Mouse (Mus musculus) megakaryocyte progenitor cell, adult 5-6 weeks (primary cell): ENCODE measurements at regions not wholly inside any gene's neighbourhood (a gene's known extent, or its start where the extent isn't known, plus 50 kb on each side); places are given as distances from the start of the nearest gene placed in this dataset.

Source experiments
- ATAC-seq: replicated peaks from 2 replicates; pipeline ENCODE4 v1.8.0; 2016; ENCODE audit warnings: mild to moderate bottlenecking, moderate TSS enrichment, inconsistent platforms; ENCODE audit not compliant: poor library complexity

DNA sequence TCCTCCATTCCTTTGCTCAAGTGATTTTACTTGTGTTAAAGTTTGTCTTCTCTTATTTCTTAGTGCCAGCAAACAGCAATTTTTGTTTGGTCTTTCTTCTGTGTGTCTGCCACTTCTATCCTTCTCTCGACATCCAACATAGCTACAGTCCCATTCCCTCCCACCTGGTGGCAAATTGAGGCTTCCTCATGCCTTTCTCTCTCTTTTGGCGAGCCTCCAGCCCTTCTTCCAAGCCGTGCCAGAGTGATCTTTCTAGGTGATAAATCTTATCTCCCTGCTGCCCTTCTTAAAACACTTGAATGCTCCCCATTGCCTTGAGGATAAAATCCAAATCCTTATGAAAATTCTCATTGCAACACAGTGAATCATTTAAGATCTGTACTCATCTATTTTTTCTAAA, 101.0 kb upstream of the Phactr1 start:
- no peak for ATAC-seq

DNA sequence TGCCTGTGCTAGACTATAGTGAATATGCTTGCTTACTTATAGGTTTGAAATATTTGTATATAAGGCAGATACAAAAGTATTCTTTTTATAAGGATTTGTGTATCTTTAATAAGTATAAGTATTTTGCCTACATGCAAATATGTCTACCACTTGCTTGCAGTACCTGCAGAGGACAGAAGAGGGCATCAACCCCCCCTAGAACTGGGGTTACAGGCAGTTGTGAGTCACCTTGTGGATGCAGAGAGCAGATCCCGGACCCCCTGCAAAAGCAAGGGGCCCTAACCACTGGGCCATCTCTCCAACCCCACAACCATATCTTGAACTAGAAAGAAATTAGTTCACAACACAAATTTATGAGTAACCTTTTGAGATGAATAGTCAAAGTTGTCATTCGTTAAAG, 91.3 kb upstream of the Phactr1 start:
- no peak for ATAC-seq

DNA sequence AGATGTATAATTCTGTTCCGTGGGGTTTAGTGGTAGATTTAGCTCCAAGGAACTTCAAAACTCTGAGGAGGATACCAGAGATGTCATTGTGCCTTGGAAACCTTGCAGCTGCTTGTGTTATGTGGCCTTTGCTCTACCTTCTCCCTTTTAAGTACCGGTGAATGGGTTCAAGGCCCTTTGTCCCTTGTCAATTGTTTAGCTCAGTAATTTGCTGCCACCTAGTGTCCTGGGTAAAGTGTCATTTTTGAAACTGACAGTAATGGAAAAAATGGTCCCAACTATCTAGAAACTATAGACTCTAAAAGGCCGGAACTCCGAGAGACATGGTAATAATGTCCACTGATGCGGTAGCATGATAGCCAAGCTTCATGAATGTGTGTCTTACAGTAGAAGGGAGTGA, 90.8 kb upstream of the Phactr1 start:
- no peak for ATAC-seq

DNA sequence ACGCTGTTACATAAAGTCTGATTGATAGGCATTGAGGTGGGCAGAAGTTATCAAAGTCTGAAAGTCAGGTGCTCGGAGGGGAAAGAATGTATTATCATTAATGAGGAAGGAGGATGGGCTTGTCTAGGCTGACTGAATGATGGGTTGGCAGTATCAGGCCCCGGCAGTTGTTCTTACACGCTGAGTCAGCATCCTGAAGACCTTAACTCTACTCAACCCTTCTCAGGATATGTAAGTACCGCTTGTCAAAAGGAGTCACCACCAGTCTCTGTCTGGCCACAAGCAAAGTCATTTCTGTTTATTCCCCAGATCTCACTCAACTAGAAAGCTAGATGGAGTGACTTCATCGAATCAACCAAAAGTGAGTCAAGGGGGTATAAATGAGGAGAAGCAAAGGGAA, 90.0 kb upstream of the Phactr1 start:
- no peak for ATAC-seq

DNA sequence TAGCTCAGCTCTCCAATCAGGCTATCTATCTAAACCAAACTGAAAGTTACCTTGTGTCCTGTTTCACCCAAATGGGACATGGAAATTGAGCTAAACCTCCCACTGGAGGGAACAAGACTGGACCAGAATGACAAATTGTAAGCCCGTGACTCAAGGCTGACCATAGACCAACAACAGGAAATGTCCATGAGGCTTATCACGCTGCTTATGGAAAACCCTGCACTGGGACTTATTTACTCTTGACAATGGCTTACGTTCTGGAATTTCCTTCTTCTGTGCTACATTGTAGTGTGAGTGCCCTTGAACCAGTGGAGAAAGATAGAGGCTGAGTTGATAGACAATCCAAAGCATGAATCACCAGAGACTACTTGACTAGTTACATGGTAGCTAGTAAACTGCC, 87.5 kb upstream of the Phactr1 start:
- ATAC-seq = no peak

DNA sequence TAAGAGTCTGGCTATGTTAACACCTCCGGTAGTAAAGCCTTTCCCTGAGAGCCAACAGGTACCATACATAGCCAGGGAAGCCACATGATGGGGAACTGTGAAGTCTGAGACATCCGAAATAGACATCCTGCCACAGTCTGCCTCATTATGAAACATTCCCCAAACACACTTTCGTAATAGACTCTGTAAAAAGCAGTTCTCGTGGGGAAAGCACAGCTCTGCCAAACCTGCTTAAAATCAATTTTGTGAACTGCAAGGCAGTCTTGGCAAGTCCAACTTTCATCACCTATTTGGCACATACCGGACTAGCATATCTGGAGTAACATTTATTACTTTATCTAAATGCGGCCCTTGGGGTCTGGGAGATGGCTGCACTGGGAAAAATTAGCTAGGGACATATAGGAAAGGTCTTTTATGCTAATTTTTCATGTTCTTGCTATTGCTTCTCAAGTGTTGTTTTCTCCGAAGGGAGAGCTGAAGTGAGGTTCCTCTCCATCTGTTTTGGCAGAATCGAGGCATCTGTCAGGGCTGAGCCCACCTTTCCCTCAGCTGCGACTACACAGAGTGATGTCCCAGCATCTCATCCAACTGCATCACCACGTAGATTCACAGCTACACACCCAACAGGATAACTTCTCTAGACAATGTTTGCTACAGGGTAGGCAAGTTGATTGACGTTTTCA, 86.8 kb upstream of the Phactr1 start:
- ATAC-seq = no peak

DNA sequence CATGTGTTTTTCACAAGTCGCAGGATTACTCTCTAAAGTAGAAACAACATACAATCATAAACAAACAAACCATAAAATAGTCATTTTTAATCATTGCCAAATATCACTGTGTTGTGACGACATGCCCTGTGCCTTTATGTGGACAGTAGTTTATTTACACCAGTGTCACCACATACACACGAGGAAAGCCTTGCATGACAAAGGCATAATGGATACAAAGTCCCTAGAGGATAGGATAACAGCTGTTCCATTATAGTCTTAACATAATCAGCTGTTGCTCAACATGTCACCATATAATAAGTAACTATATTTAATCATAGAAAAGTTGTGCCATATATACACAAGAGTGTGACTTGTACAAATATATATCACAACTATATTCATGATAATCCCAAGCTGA, 85.2 kb upstream of the Phactr1 start:
- ATAC-seq = no peak

DNA sequence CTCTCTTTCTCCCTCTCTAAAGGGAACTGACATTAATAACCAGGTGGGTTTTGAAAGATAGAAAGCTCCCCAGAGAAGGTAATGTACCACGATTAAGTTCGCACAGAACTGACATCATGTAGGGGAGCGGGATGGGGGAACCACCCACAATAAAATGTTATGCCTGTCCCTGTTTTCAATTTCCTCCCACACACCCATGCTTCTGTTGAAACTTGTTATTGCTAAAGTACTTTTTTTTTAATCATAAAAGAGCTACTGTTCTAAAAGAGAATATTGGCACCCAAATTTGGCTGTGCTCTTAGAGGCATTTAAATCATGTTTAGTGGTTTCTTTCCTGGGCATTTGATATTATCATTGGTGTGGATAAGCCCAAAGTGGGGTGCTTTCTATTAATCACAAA, 82.6 kb upstream of the Phactr1 start:
- ATAC-seq = no peak

DNA sequence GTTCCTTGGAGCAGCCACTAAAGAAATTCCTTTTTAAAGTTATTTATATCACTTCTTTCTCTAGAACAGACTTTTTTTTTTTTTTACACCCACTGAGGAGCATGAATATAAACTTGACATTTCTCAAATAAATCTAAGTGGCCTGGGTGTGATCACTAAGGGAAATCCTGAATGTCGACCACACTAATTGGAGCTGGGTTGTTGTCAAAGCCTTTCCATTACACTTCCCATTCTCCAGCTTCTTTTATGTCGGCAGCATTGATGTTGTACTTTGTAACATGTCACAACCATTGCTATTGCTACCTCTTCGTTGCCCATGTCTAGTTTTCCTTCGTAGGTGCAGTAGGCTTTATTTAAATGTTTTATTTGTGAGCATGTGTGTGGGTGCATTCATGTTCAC, 77.1 kb upstream of the Phactr1 start:
- ATAC-seq = no peak

DNA sequence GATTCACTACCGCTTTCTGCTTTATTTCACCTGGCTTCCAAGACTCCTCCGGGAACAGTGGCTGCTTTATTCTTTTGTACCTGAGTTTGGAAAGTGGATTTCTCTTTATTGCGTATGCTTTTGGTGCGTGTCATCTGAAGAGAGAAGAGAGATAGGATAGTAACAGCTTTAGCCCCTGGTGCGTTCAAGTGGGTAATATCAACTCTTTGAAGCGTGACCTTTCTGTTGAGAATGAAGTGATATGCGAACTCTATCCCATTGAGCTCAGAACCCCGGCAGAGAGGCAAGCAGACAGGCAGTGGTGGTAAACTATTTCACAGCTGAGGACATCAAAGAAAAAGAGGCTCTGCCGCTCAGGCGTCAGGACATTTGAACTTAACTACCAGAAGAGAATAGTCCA, 72.7 kb upstream of the Phactr1 start:
- ATAC-seq = no peak

DNA sequence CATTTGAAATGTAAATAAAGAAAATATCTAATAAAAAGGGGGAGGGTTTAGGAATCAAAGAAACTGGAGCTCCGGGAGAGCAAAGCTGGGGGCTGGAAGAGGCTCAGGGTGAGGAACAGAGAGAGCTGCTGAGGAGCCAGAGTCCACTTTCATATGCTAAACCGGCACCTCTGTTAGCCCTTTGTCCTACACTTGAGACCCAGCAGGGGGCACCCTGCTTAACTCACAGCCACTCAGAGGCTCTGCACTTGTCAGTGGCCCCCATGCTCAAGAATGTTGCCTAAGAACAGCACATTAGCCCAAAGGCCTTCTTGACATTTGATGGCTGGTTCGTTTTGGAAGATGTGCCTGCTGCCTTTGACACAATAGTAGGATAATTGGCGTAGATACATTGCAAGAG, 71.5 kb upstream of the Phactr1 start:
- no peak for ATAC-seq

DNA sequence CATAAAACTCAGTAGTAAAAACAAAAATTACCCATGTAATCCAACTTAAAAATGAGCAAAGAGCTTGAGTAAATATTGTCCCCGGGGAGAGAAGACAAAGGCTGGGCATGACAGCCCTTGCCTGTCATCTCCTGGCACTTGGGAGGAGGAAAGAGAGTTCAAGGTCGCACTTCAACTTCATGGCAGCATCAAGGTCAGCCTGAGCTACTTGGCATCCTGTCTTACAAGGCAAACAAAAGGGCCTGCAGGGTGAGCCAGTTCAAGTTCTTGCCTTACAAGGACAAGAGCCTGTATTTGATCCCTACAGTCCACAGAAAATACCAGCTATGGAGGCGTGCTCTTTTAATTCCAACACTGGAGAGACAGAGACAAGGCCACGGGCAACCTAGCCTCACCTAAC, 67.1 kb upstream of the Phactr1 start:
- no peak for ATAC-seq

DNA sequence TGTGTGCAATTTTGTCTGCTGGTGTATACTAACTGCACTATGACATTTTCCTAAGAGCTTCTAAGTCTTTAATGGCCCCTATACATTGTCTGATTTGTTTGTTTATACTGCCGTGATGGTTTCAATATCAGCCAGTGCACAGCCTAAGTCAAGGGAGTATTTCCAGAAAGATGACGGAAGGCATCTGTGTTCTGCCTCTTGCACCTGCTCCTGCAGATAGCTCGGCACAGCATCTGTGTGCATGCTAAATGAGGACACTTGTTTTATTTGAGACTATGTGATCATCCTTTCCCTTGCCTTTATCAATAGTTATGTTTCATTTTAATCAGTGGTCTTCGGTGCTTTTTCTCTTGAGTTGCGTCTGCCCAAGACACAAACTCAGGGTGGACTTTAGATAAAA, 64.6 kb upstream of the Phactr1 start:
- no peak for ATAC-seq

DNA sequence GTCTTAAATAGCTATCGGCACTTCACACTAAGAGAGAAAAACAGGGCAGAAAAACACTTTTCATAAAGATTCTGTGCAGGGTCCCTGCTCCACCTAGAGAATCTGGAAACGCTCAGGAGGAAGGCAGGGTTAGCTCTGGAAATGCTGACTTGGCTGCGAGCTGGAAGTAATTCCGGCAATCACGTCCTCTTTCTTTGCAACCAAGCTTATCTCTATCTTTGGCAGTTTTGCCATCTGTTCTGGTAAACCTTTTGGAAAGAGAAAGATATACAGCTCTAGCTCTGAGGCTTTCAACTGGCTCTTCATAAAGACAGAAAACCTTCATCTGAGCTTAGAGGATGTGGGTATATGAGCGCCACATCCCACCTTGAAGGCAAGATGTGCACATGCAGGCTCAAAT, 63.2 kb upstream of the Phactr1 start:
- ATAC-seq = no peak

DNA sequence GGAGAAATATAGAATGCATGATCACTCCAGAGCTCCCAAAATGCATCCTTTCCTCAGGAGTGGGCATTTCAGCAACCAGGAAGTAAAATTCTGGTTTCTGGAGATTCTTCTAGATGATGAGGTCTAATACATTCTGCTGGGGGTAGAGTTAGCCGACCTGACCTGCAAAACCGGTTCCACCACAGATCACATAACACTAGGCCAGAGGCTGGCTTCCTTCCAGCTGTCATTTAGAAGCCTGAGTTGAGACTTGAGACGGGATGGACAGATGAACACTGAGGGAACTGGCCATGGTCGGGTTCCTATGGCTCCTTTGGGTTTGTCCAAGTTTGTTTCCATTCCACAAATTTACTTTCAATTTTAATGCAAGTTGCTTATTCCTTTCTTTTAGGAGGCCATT, 62.6 kb upstream of the Phactr1 start:
- ATAC-seq = no peak

DNA sequence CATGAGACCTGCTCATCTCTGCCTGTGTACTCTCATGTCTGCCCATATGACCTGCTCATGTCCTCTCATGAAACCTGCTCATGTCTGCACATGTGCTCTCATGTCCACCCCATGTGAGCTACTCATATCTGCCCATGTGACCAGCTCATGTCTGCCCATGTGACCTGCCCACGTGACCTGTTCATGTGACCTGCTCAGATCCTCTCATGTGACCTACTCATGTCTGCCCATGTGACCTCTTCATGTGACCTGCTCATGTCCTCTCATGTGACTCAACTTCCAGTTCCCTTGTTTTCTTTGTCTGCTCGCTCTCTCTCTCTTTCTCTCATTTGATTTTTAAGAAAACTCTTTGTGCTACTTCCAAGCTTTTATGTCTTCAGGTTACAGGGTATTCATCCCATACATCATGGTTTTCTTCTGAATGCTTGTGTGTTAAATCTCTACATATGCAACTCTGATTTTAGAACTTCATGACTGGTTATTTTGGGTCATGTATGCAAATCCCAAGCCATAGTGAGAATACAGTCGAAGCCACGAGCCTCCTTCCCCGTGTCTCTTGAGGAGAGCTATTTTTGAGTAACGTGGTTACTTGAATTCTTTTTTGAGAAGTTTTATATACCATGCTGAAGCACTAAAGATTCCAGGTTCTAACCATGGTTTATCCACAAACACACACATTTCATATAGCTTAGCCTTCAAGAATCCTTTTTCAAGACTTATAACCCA, 60.7 kb upstream of the Phactr1 start:
- ATAC-seq = no peak

DNA sequence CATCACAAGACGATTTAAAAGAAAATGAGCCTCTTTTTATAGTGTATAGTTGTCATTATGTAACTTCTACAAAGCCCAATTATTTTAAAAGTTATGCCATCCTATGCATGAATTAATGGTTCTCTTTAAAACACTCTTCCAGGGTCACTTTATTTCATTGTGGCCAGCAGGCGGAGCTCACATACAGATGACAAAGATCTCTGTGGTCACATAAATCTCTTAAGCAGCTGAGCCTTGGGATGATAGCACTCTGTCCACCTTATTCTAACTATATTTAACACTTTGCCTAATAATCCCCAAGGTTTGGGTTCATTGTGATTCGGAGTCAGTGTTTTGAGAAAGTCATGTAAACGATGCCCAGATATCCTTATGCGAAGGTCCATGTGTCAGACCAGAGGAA, 56.9 kb upstream of the Phactr1 start:
- ATAC-seq = no peak
